Mouse (Mus musculus): Measurements from ENCODE around the gene Mroh8. TPM values are rescaled to one million over a fixed set of nuclear protein-coding genes. Genes with fewer than 3 reads are reported as not detected.
A peak's percentile ranks its signal among the peaks of the same experiment; 100 is the strongest.
"Not testable (repeated sequence)": the region's sequence is repeated elsewhere in the genome, so short reads cannot be mapped to it uniquely, and the experiment has no call there.

Mroh8 gene
- polyA plus RNA-seq, 1 experiment from 2014 or later = 0.42 TPM

- H3K4me3 ChIP-seq = no peak overlapping the region
- H3K4me1 ChIP-seq (replicated peaks) = no peaks in the 10 kb centered on the region
- H3K27me3 ChIP-seq = no peaks in the 10 kb centered on the region
- peaks cover 47% of the 10 kb centered on the region for H3K36me3 ChIP-seq
- no peaks in the 10 kb centered on the region for H3K9me3 ChIP-seq
- H3K4me2 ChIP-seq = no peak overlapping the region
- WGBS = 90% methylated on average over 6 of the region's 6 CpGs
- ATAC-seq (ENCODE audit: low read depth) = no peak
- no peak overlapping the region for H3K9ac ChIP-seq
- no peak overlapping the region for H3K27ac ChIP-seq (replicated peaks)
Observed at GRCm38 (mm10) chr2:157178167-157178566, 101.2 kb downstream of the Mroh8 start.

GRCm38 (mm10) chr2:157176248-157176647 is 103.1 kb downstream of the Mroh8 start:
- peaks cover 46% of the 10 kb centered on the region for H3K36me3 ChIP-seq
- no peak overlapping the region for H3K9ac ChIP-seq
- H3K9me3 ChIP-seq = no peaks in the 10 kb centered on the region
- H3K4me1 ChIP-seq (replicated peaks) = no peaks in the 10 kb centered on the region
- no peak overlapping the region for H3K4me2 ChIP-seq
- no peak overlapping the region for H3K27ac ChIP-seq (replicated peaks)
- H3K27me3 ChIP-seq = no peaks in the 10 kb centered on the region
- WGBS = 93% methylated on average over 3 of the region's 3 CpGs
- H3K4me3 ChIP-seq = no peak overlapping the region
- no peak for ATAC-seq (ENCODE audit: low read depth)

GRCm38 (mm10) chr2:157174416-157174815 is 104.9 kb downstream of the Mroh8 start:
- no peak overlapping the region for H3K4me2 ChIP-seq
- H3K4me3 ChIP-seq = no peak overlapping the region
- H3K27me3 ChIP-seq = no peaks in the 10 kb centered on the region
- no peak for ATAC-seq (ENCODE audit: low read depth)
- H3K36me3 ChIP-seq = peaks cover 43% of the 10 kb centered on the region
- peaks cover 10% of the 10 kb centered on the region for H3K4me1 ChIP-seq (replicated peaks)
- H3K27ac ChIP-seq (replicated peaks) = no peak overlapping the region
- WGBS = 81% methylated on average over 5 of the region's 5 CpGs
- no peaks in the 10 kb centered on the region for H3K9me3 ChIP-seq
- no peak overlapping the region for H3K9ac ChIP-seq

- 96% methylated on average over 6 of the region's 6 CpGs for WGBS
- Histone ChIP-seq H3K4me1 (replicated peaks) (peaks cover 10% of the 10 kb centered on the region), H3K4me2 (no peak overlapping the region), H3K36me3 (peaks cover 48% of the 10 kb centered on the region), H3K9ac (no peak overlapping the region), H3K9me3 (no peaks in the 10 kb centered on the region), H3K27ac (replicated peaks) (no peak overlapping the region), H3K4me3 (no peak overlapping the region), H3K27me3 (no peaks in the 10 kb centered on the region)
- no peak for ATAC-seq (ENCODE audit: low read depth)
Observed at GRCm38 (mm10) chr2:157173555-157173954, 105.8 kb downstream of the Mroh8 start.

- ATAC-seq (ENCODE audit: low read depth) = no peak
- H3K4me1 ChIP-seq (replicated peaks) = peaks cover 10% of the 10 kb centered on the region
- H3K27me3 ChIP-seq = no peaks in the 10 kb centered on the region
- H3K9me3 ChIP-seq = no peaks in the 10 kb centered on the region
- H3K4me3 ChIP-seq = no peak overlapping the region
- H3K9ac ChIP-seq = no peak overlapping the region
- no peak overlapping the region for H3K27ac ChIP-seq (replicated peaks)
- peaks cover 51% of the 10 kb centered on the region for H3K36me3 ChIP-seq
- WGBS = 96% methylated on average over 6 of the region's 6 CpGs
- no peak overlapping the region for H3K4me2 ChIP-seq
Observed at GRCm38 (mm10) chr2:157172984-157173383, 106.4 kb downstream of the Mroh8 start.

GRCm38 (mm10) chr2:157170626-157171025 is 108.7 kb downstream of the Mroh8 start:
- Histone ChIP-seq H3K27ac (replicated peaks) (peak overlapping the region; percentile 33; the same call in 1 of the 2 replicates), H3K4me2 (no peak overlapping the region), H3K9me3 (no peaks in the 10 kb centered on the region), H3K36me3 (peaks cover 52% of the 10 kb centered on the region), H3K9ac (no peak overlapping the region), H3K4me3 (no peak overlapping the region), H3K27me3 (no peaks in the 10 kb centered on the region), H3K4me1 (replicated peaks) (peaks cover 10% of the 10 kb centered on the region)
- ATAC-seq (ENCODE audit: low read depth) = peak; percentile 47; the same call in 1 of the 2 replicates
- 48% methylated on average over 6 of the region's 6 CpGs for WGBS

GRCm38 (mm10) chr2:157170166-157170565 is 109.2 kb downstream of the Mroh8 start:
- Histone ChIP-seq H3K4me3 (no peak overlapping the region), H3K4me2 (no peak overlapping the region), H3K36me3 (peaks cover 48% of the 10 kb centered on the region), H3K4me1 (replicated peaks) (peaks cover 10% of the 10 kb centered on the region), H3K9ac (no peak overlapping the region), H3K27me3 (no peaks in the 10 kb centered on the region), H3K9me3 (no peaks in the 10 kb centered on the region), H3K27ac (replicated peaks) (peak overlapping the region; percentile 33; the same call in 1 of the 2 replicates)
- ATAC-seq (ENCODE audit: low read depth) = peak; percentile 84
- WGBS = 22% methylated on average over 5 of the region's 5 CpGs

- H3K4me2 ChIP-seq = no peak overlapping the region
- peaks cover 46% of the 10 kb centered on the region for H3K36me3 ChIP-seq
- 93% methylated on average over 12 of the region's 12 CpGs for WGBS
Observed at GRCm38 (mm10) chr2:157166371-157167080, 112.8 kb downstream of the Mroh8 start.

GRCm38 (mm10) chr2:157165312-157166224 is 113.8 kb downstream of the Mroh8 start:
- not testable (repeated sequence) for H3K4me2 ChIP-seq; H3K4me1 ChIP-seq (replicated peaks); H3K9me3 ChIP-seq; H3K27ac ChIP-seq (replicated peaks); H3K9ac ChIP-seq; ATAC-seq (ENCODE audit: low read depth); H3K27me3 ChIP-seq; H3K4me3 ChIP-seq
- H3K36me3 ChIP-seq = peaks cover 51% of the 10 kb centered on the region

More at GRCm38 (mm10) chr2:157166371-157167080, 112.8 kb downstream of the Mroh8 start:
- Histone ChIP-seq H3K27ac (replicated peaks) (no peak overlapping the region), H3K4me3 (no peak overlapping the region), H3K9me3 (no peaks in the 10 kb centered on the region), H3K9ac (no peak overlapping the region), H3K4me1 (replicated peaks) (peaks cover 10% of the 10 kb centered on the region), H3K27me3 (no peaks in the 10 kb centered on the region)
- ATAC-seq (ENCODE audit: low read depth) = no peak

GRCm38 (mm10) chr2:157164101-157164500 is 115.2 kb downstream of the Mroh8 start:
- H3K4me1 ChIP-seq (replicated peaks) = no peaks in the 10 kb centered on the region
- no peak overlapping the region for H3K9ac ChIP-seq
- H3K27me3 ChIP-seq = no peaks in the 10 kb centered on the region
- ATAC-seq (ENCODE audit: low read depth) = no peak
- H3K4me2 ChIP-seq = no peak overlapping the region
- no peak overlapping the region for H3K4me3 ChIP-seq
- no peak overlapping the region for H3K27ac ChIP-seq (replicated peaks)
- WGBS = 98% methylated on average over 2 of the region's 2 CpGs
- H3K9me3 ChIP-seq = no peaks in the 10 kb centered on the region
- H3K36me3 ChIP-seq = peaks cover 64% of the 10 kb centered on the region

Data from neural tube, embryonic 13.5 days (tissue).